Mouse (Mus musculus) lung, adult 10 weeks (tissue): ENCODE results near the gene Kng1. TPM values are rescaled to one million over a fixed set of nuclear protein-coding genes. Genes with fewer than 3 reads are reported as not detected.

Experiments used
- polyA plus RNA-seq: library from polyadenylated mRNA; stranded (reverse); fragments of 350-450 nt; fragmentation: Illumina TruSeq; extraction: RNeasy Lipid Tissue Mini Kit (QIAGEN cat#74804); gene quantifications from one replicate; pipeline ENCODE4 v1.2.3, GENCODE M21; 2014; ENCODE audit warnings: low read depth, low replicate concordance; ENCODE audit not compliant: insufficient read depth

Gene Kng1
- polyA plus RNA-seq = not detected

GRCm38 (mm10) chr16:23057668-23058447 is at the start of gene Kng1:
Kng1 (plus strand) TSS chr16:23057865.

GRCm38 (mm10) chr16:23028966-23029600 is 28.6 kb upstream of the Kng1 start, which contains the start of gene Kng2:
Kng2 (minus strand) TSS chr16:23029482.

GRCm38 (mm10) chr16:23107231-23107942 is 49.7 kb downstream of the Kng1 start, which contains the start of gene Eif4a2:
Eif4a2 (plus strand) TSS chr16:23107444.

GRCm38 (mm10) chr16:23127673-23128375 is 70.2 kb downstream of the Kng1 start, which contains the start of gene Rfc4:
Rfc4 (minus strand) TSS chr16:23127737.

Other genes starting within 250 kb of the Kng1 start
- gene Crygs, start 246.3 kb upstream of the Kng1 start, polyA plus RNA-seq = not detected
- gene Tbccd1, start 200.2 kb upstream of the Kng1 start, polyA plus RNA-seq = 7.0 TPM
- 54.6 TPM for gene Dnajb11, start 200.0 kb upstream of the Kng1 start, polyA plus RNA-seq
- gene Ahsg, start 166.6 kb upstream of the Kng1 start, polyA plus RNA-seq = 1.4 TPM
- gene Fetub, start 139.5 kb upstream of the Kng1 start, polyA plus RNA-seq = 5.4 TPM
- not detected for gene Hrg, start 106.8 kb upstream of the Kng1 start, polyA plus RNA-seq
- 0.44 TPM for gene Kng2, start 28.4 kb upstream of the Kng1 start, polyA plus RNA-seq
- gene Eif4a2, start 49.6 kb downstream of the Kng1 start, polyA plus RNA-seq = 435 TPM
- 9.5 TPM for gene Rfc4, start 69.9 kb downstream of the Kng1 start, polyA plus RNA-seq
- gene Adipoq, start 88.7 kb downstream of the Kng1 start, polyA plus RNA-seq = 96.8 TPM
- gene St6gal1, start 166.9 kb downstream of the Kng1 start, polyA plus RNA-seq = 18.6 TPM